Mouse (Mus musculus) kidney, adult 2 months (tissue): ENCODE results near the gene Stard10.

Experiments used
- CTCF ChIP-seq: fragments of 200-500 bp; conservative IDR thresholded peaks from 2 replicates; pipeline ENCODE4 v1.5.1; 2011; ENCODE audit warnings: low read depth, mild to moderate bottlenecking, control low read depth, low read length, moderate library complexity, mixed read lengths; ENCODE audit not compliant: insufficient read depth, insufficient read length
- POLR2A ChIP-seq: fragments of 200-500 bp; IDR thresholded peaks from one replicate; pipeline ENCODE4 v1.6.1; 2011; ENCODE audit warnings: low read depth, low read length, control low read depth

GRCm38 (mm10) chr7:101373082-101373481 is 56.2 kb downstream of the Stard10 start:
- no peak for TF ChIP-seq CTCF
- TF ChIP-seq POLR2A, result no peak
